Mouse (Mus musculus): ENCODE data around the gene Gtpbp6. TPM values are rescaled to one million over a fixed set of nuclear protein-coding genes. Genes with fewer than 3 reads are reported as not detected.

The Gtpbp6 gene
- total and polyA plus RNA-seq, 2 experiments: 9.0 to 45.2 TPM

DNA sequence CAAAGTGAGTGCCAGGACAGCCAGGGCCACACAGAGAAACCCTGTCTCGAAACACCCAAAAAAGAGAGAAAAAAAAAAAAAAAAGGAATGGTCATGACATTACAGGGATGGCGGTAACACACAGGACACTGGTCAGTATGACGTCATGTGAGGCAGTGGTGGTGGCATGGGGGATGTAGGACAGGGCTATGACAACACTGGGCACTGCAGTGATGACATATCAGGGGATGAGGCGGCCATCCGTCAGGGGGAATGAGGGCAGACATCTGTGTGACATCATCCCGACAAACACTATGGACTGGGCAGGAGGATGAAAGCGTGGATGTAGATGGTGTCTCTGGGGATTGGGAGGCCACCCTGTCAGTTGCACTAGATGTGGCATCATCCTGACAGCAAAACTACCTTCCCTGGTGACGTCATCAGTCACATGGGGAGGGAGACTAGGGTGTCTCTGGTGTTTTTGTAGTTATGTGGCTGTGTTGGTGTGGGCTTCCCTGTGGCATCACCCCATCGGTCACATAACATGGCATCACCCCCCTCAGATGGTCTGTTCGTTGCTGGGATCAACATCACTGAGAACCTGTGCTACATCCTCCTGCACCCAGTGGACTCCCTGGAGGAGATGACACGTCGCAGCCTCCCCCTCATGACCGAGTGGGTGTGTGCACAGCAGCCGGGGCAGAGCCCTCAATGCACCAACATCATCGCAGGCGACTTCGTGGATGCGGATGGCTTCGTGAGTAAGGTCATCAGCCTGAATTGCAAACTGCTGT lies 5.0 kb downstream of the Gtpbp6 start:
- TF ChIP-seq CTCF (IDR thresholded peaks at IDR 0.05; ENCODE audit: low read depth, low read length) (no peak), POLR2A (IDR thresholded peaks at IDR 0.05; ENCODE audit: extremely low read depth, insufficient read depth, low read length) (no peak)
- peaks cover 6% of the 10 kb centered on the region; the same call in 1 of the 2 replicates for H3K79me2 ChIP-seq (ENCODE audit: control insufficient read depth, insufficient read depth, low read length)
- peaks cover 14% of the 10 kb centered on the region for H3K4me1 ChIP-seq (ENCODE audit: control insufficient read depth, insufficient read depth, low read length)
- no peaks in the 10 kb centered on the region for H3K27me3 ChIP-seq (ENCODE audit: control insufficient read depth, insufficient read depth, low read length)
- H3K27ac ChIP-seq (replicated peaks; ENCODE audit: insufficient read depth, low read depth, low read length): no peak overlapping the region
- peaks cover 9% of the 10 kb centered on the region; the same call in 1 of the 2 replicates for H3K36me3 ChIP-seq (ENCODE audit: control insufficient read depth, insufficient read depth, low read length)
- H3K4me3 ChIP-seq (ENCODE audit: insufficient read depth, low read depth, low read length): no peak overlapping the region
- no peak for DNase-seq (ENCODE audit: extremely low read depth, low read depth, low spot score)
- no peak overlapping the region for H3K9ac ChIP-seq (ENCODE audit: low read depth, low read length)
- WGBS: 95% methylated on average over 19 of the region's 19 CpGs

DNA sequence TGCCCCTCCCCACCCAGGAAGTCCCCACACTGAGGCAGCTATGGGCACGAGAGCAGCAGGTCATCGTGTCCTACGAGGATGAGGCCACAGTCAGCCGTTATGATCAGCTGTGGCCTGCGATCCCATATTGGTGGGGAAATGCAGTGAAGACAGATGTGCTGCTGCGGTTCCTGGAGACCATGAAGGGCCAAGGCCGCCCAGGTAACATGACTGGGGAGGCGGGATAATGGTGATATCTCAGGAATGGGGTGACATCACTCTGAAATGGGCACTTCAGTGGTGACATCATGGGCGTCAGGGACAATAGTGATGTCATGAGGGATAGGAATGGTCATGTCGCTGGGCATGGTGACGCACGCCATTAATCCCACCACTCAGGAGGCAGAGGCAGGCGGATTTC lies 5.6 kb downstream of the Gtpbp6 start:
- peaks cover 14% of the 10 kb centered on the region for H3K4me1 ChIP-seq (ENCODE audit: control insufficient read depth, insufficient read depth, low read length)
- no peaks in the 10 kb centered on the region for H3K27me3 ChIP-seq (ENCODE audit: control insufficient read depth, insufficient read depth, low read length)
- WGBS: 87% methylated on average over 13 of the region's 13 CpGs
- peaks cover 9% of the 10 kb centered on the region; the same call in 1 of the 2 replicates for H3K36me3 ChIP-seq (ENCODE audit: control insufficient read depth, insufficient read depth, low read length)
- H3K79me2 ChIP-seq (ENCODE audit: control insufficient read depth, insufficient read depth, low read length): peaks cover 6% of the 10 kb centered on the region; the same call in 1 of the 2 replicates
- TF ChIP-seq CTCF (IDR thresholded peaks at IDR 0.05; ENCODE audit: low read depth, low read length) (no peak), POLR2A (IDR thresholded peaks at IDR 0.05; ENCODE audit: extremely low read depth, insufficient read depth, low read length) (no peak)
- no peak overlapping the region for H3K9ac ChIP-seq (ENCODE audit: low read depth, low read length)
- no peak overlapping the region for H3K27ac ChIP-seq (replicated peaks; ENCODE audit: insufficient read depth, low read depth, low read length)
- H3K4me3 ChIP-seq (ENCODE audit: insufficient read depth, low read depth, low read length): no peak overlapping the region
- no peak for DNase-seq (ENCODE audit: extremely low read depth, low read depth, low spot score)

DNA sequence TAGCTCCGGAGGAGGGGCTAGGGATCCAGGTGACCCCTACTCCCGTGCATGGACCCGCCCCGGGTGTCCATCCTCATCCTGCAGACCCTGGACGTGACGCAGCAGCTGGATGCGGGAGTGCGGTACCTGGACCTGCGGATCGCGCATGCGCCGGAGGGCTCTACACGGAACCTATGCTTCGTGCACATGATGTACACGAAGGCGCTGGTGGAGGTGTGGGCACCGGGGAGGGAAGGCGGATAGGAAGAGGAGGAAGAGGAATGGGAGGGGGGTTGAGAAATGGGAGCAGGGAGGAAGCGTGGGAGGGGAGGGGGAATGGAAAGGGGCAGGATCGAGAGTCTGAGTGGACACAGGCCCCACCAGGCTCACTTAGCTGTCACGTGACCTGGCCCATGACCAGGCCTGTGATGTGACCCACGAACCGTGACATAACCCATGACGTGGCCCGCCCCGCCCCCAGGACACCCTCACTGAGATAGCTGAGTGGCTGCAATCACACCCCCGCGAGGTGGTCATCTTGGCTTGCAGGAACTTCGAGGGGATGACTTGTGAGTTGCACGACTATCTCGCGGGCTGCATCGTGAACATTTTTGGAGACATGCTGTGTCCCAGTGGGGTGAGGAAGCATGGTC lies 6.2 kb downstream of the Gtpbp6 start:
- H3K4me3 ChIP-seq (ENCODE audit: insufficient read depth, low read depth, low read length): peak overlapping the region; percentile 24; the same call in 1 of the 2 replicates
- DNase-seq (ENCODE audit: extremely low read depth, low read depth, low spot score): no peak
- WGBS: 21% methylated on average over 34 of the region's 34 CpGs

DNA sequence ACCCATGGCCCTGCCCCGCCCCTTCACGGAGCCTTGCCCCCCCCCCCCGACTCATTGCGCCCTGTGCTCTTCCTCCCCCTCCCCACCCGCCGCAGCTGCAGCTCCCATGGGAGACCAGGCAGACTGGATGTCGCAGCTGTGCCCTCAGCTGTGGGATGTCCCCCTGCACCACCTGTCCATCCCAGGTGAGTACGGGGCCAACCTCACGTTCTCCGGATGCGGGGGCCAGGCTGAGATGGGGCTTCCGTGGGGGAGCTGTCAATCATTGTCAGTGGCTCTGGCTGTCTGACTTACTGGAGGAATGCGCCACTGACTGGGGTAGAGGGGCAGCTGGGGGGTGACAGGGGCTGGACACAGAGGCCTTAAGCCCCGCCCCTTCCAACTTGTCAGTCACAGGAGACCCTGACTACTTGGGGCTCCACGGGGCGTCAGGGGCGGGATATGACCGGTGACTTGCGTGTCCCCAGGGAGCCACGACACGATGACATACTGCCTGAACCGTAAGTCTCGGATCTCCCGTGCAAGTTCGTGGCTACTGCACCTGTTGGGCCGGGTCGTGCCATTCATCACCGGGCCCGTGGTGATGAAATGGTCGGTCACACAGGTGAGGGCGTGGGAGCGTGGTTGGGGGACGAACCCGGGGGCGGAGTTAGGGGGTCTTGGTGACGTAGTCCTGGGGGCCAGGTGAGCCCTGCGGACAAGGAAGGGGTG lies 6.9 kb downstream of the Gtpbp6 start:
- Histone ChIP-seq H3K79me2 (ENCODE audit: control insufficient read depth, insufficient read depth, low read length) (no peaks in the 10 kb centered on the region), H3K27ac (replicated peaks; ENCODE audit: insufficient read depth, low read depth, low read length) (no peak overlapping the region), H3K4me1 (ENCODE audit: control insufficient read depth, insufficient read depth, low read length) (peaks cover 11% of the 10 kb centered on the region), H3K4me3 (ENCODE audit: insufficient read depth, low read depth, low read length) (peak overlapping the region; percentile 49; the same call in 1 of the 2 replicates), H3K9ac (ENCODE audit: low read depth, low read length) (peak overlapping the region; percentile 32), H3K36me3 (ENCODE audit: control insufficient read depth, insufficient read depth, low read length) (peaks cover 9% of the 10 kb centered on the region; the same call in 1 of the 2 replicates), H3K27me3 (ENCODE audit: control insufficient read depth, insufficient read depth, low read length) (no peaks in the 10 kb centered on the region)
- no peak for TF ChIP-seq CTCF (IDR thresholded peaks at IDR 0.05; ENCODE audit: low read depth, low read length)
- no peak for TF ChIP-seq POLR2A (IDR thresholded peaks at IDR 0.05; ENCODE audit: extremely low read depth, insufficient read depth, low read length)
- no peak for DNase-seq (ENCODE audit: extremely low read depth, low read depth, low spot score)
- 2% methylated on average over 36 of the region's 37 CpGs for whole genome bisulfite sequencing

More for the DNA sequence above, 6.2 kb downstream of the Gtpbp6 start:
- peaks cover 12% of the 10 kb centered on the region for H3K4me1 ChIP-seq (ENCODE audit: control insufficient read depth, insufficient read depth, low read length)
- peaks cover 9% of the 10 kb centered on the region; the same call in 1 of the 2 replicates for H3K36me3 ChIP-seq (ENCODE audit: control insufficient read depth, insufficient read depth, low read length)
- H3K79me2 ChIP-seq (ENCODE audit: control insufficient read depth, insufficient read depth, low read length): peaks cover 3% of the 10 kb centered on the region; the same call in 1 of the 2 replicates
- no peak for TF ChIP-seq CTCF (IDR thresholded peaks at IDR 0.05; ENCODE audit: low read depth, low read length)
- no peak for TF ChIP-seq POLR2A (IDR thresholded peaks at IDR 0.05; ENCODE audit: extremely low read depth, insufficient read depth, low read length)
- peak overlapping the region; percentile 14; the same call in 1 of the 2 replicates for H3K9ac ChIP-seq (ENCODE audit: low read depth, low read length)
- no peak overlapping the region for H3K27ac ChIP-seq (replicated peaks; ENCODE audit: insufficient read depth, low read depth, low read length)
- no peaks in the 10 kb centered on the region for H3K27me3 ChIP-seq (ENCODE audit: control insufficient read depth, insufficient read depth, low read length)

DNA sequence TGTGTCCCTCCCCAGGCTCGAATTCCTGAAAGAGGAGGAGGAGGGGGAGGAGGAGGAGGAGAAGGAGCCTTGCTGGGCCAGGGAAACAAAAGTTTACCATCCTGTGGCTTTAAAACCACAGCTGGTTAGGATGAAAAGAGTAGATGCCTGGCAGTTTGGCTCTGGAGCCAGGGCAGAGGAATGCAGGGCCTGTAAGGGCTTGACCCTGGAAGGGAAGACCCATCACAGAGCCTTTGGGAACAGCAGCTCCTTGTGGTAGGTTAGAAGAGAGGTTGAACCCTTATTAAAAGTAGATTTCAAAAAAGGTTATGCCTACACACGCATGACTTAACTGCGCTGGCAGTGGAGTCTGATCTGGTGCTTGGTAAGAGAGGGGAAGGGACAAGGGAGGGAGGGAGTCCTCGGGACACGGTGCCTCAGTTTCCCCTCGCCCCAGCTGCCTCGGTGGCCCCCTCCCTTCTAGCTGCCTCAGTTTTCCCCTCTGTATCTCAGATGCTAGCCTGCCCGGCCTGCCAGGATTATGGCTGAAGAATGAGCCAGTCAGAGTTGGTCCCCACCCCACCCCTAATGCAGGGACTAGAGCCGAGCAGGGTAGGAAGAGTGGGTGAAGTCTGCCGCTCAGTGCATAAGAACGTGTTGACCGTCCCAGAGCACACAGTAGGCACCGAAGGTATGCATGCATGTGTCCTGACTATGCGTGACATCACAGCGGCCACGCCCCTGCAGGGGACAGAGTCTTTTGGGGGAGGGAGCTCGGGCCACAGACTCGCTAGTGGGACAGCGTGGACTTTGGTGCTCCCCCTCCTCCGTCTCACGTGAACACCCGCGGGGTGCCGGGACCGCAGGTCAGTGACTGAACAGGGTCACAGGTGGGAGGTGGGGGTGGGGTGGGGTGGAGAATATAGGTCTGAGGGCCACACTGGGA lies 8.1 kb downstream of the Gtpbp6 start, which contains the start of gene Plcxd1:
Gene Plcxd1 (plus strand): TSS at position 314 of the 925 bp plus-strand sequence.
- Histone ChIP-seq H3K36me3 (ENCODE audit: control insufficient read depth, insufficient read depth, low read length) (peaks cover 9% of the 10 kb centered on the region; the same call in 1 of the 2 replicates), H3K4me3 (ENCODE audit: insufficient read depth, low read depth, low read length) (peak within 1 kb of the TSS; percentile 49; the same call in 1 of the 2 replicates), H3K27ac (replicated peaks; ENCODE audit: insufficient read depth, low read depth, low read length) (no peak within 1 kb of the TSS), H3K79me2 (ENCODE audit: control insufficient read depth, insufficient read depth, low read length) (no peaks in the 10 kb centered on the region), H3K4me1 (ENCODE audit: control insufficient read depth, insufficient read depth, low read length) (peaks cover 11% of the 10 kb centered on the region), H3K9ac (ENCODE audit: low read depth, low read length) (peak within 1 kb of the TSS; percentile 8; the same call in 1 of the 2 replicates), H3K27me3 (ENCODE audit: control insufficient read depth, insufficient read depth, low read length) (no peaks in the 10 kb centered on the region)
- 22% methylated on average over 25 of the region's 25 CpGs for WGBS
- no peak for TF ChIP-seq POLR2A (IDR thresholded peaks at IDR 0.05; ENCODE audit: extremely low read depth, insufficient read depth, low read length)
- TF ChIP-seq CTCF (IDR thresholded peaks at IDR 0.05; ENCODE audit: low read depth, low read length): no peak
- DNase-seq (ENCODE audit: extremely low read depth, low read depth, low spot score): peak; percentile 61

Measured in liver, adult 2 months (tissue).